Mouse (Mus musculus) lung, adult 2 months (tissue): ENCODE measurements around the gene Smarca2.

Source experiments
- CTCF ChIP-seq: fragments of 200-500 bp; IDR thresholded peaks from 2 replicates; pipeline ENCODE4 v1.5.1; 2011; ENCODE audit warnings: mild to moderate bottlenecking, low read length, control low read depth; ENCODE audit not compliant: insufficient read depth
- POLR2A ChIP-seq: fragments of 200-500 bp; IDR thresholded peaks from 2 replicates; pipeline ENCODE4 v1.6.1; 2011; ENCODE audit warnings: low read depth, mild to moderate bottlenecking, control low read depth, low read length, borderline replicate concordance; ENCODE audit errors: extremely low read depth

- TF ChIP-seq CTCF (no peak), POLR2A (no peak)
Measured at GRCm38 (mm10) chr19:26733055-26733454, 128.2 kb downstream of the Smarca2 start.
